In genomic region chr19:35180102-35180501, GRCm38 (mm10) we compare ENCODE assay signal across 28 mouse cellular contexts.
"Had no signal": no experiment of that assay in that cellular context is flagged by ENCODE, and none has a peak within 500 bp of the region (broad histone marks: within the 10 kb centered on the region; RNA-seq: fewer than 3 reads in every experiment).

No protein-coding gene starts in this region.

- H3K9ac ChIP-seq: heart, embryonic 12.5 days; hindbrain, embryonic 12.5 days; hindbrain, embryonic 14.5 days; intestine, embryonic 15.5 days; kidney, embryonic 15.5 days; limb, embryonic 13.5 days; limb, embryonic 15.5 days; liver, embryonic 12.5 days; liver, embryonic 14.5 days had no signal

- ATAC-seq: hindbrain, embryonic 16.5 days; inflammation-experienced regulatory T-cells, adult 6 months; intestine, embryonic 15.5 days; intestine, postnatal 0 days; liver, embryonic 12.5 days had no signal

- H3K4me1 ChIP-seq: heart, embryonic 10.5 days; heart, embryonic 12.5 days; hindbrain, embryonic 10.5 days; hindbrain, embryonic 12.5 days; intestine, embryonic 15.5 days; kidney, embryonic 15.5 days; limb, embryonic 13.5 days; limb, embryonic 15.5 days; liver, embryonic 12.5 days had no signal

- H3K9me3 ChIP-seq: heart, embryonic 10.5 days; hindbrain, embryonic 10.5 days; hindbrain, embryonic 12.5 days; intestine, embryonic 15.5 days; kidney, embryonic 15.5 days; limb, embryonic 13.5 days; limb, embryonic 15.5 days; liver, embryonic 12.5 days had no signal

- H3K27me3 ChIP-seq: heart, embryonic 12.5 days; hindbrain, embryonic 12.5 days; intestine, embryonic 15.5 days; kidney, embryonic 15.5 days; limb, embryonic 13.5 days; limb, embryonic 15.5 days; liver, embryonic 12.5 days had no signal

- H3K36me3 ChIP-seq: heart, embryonic 10.5 days; heart, embryonic 12.5 days; hindbrain, embryonic 10.5 days; hindbrain, embryonic 12.5 days; intestine, embryonic 15.5 days; kidney, embryonic 15.5 days; limb, embryonic 13.5 days; limb, embryonic 15.5 days; liver, embryonic 12.5 days had no signal

- H3K4me3 ChIP-seq: gastrocnemius, adult 2 months; heart, embryonic 10.5 days; heart, embryonic 12.5 days; hindbrain, embryonic 10.5 days; hindbrain, embryonic 12.5 days; intestine, embryonic 15.5 days; kidney, embryonic 15.5 days; limb, embryonic 13.5 days; limb, embryonic 15.5 days; liver, embryonic 12.5 days had no signal

- DNase-seq: gastrocnemius, adult 2 months; gastrocnemius, postnatal 10 days; gastrocnemius, postnatal 25 days; heart, adult 18-20 months; heart, postnatal 10 days; heart, postnatal 4 days; kidney, adult 18-20 months; kidney, adult 8-10 months; kidney, postnatal 14 days; kidney, postnatal 36 days; layer of hippocampus, adult 9-11 months; layer of hippocampus, postnatal 36 days; left cerebral cortex, postnatal 4 days had no signal

- H3K27ac ChIP-seq: gastrocnemius, adult 2 months; heart, embryonic 10.5 days; hindbrain, embryonic 10.5 days; hindbrain, embryonic 12.5 days; hindbrain, embryonic 14.5 days; intestine, embryonic 15.5 days; kidney, embryonic 15.5 days; kidney, postnatal 0 days; limb, embryonic 13.5 days; limb, embryonic 15.5 days; liver, embryonic 12.5 days; liver, embryonic 14.5 days had no signal

- H3K4me2 ChIP-seq: heart, embryonic 12.5 days; hindbrain, embryonic 12.5 days; hindbrain, embryonic 14.5 days; intestine, embryonic 15.5 days; kidney, embryonic 15.5 days; limb, embryonic 13.5 days; limb, embryonic 15.5 days; liver, embryonic 12.5 days had no signal
